Mouse (Mus musculus): ENCODE measurements around the gene Arid3b.

The Arid3b gene

DNA sequence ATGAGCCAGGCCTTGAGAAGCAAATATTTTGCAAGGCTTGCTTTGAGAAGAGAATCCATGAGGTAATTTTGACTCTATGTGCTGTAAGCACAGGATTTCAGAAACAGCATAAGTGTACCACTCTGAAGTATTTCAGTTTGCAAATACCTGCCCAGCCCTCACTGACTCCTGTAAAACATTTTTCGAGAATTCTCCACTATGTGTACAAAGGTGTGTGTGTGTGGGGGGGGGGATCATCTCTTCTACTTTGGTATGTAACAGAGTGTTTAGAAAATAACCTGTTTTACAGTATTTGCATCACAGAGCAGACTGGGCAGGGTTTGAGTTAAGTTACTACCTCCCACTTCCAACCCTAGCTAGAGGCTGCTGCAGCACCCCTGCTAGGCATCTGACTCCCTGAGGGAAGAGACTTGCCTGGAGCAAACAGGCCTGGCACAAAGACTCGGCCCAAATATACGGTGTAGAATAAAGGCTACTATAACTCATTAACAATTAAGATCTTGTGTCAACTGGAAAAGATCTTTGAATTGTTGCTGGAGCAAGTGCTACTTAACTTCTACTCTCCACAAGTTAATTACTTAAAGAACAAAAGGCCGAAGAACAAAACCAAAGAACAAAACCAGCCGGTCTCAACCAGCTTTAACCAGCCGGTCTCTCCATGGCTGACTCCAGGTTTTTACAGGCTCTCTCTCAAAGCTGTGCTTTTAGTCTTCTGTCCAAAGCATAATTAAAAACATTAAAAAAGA is 6.6 kb downstream of the Arid3b start:
- DNase-seq (ENCODE audit: low read depth), result no peak

DNA sequence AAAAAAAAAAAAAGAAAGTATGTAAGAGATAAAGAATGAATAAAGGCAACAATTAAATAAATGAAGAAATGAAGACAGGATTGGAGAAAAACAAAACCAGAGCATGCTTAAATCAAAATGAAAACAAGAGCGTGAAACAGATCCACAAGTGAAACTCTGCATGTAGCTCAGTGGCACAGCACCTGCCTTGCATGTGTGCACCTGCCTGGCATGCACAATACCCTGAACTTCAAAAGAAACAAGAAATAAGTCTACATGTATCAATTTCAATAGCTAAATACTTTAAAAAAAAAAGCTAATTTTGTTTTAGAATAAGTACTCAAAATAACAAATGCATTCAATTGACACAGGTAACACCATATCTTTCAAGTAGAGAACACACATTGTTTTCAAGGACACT is 13.2 kb downstream of the Arid3b start:
- no peak for DNase-seq (ENCODE audit: low read depth)

DNA sequence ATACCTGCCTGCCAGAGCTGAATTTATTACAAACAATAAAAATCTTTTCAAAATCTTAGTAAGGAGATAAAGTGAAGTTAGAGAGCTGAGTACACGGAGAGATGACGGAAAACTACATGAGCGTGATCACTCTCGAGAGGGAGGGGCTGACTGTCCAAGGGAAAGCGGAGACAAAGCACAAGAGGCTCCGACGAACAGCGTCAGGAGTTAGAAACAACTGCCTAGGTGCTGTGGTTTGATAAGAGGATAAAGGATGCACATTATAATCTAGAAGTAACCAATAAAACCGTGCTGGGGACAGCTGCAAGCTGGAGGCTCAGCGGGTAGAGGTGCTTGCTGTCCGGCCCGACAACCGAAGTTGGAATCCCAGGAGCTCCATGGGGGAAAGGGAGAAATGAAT is 13.8 kb downstream of the Arid3b start:
- no peak for DNase-seq (ENCODE audit: low read depth)

DNA sequence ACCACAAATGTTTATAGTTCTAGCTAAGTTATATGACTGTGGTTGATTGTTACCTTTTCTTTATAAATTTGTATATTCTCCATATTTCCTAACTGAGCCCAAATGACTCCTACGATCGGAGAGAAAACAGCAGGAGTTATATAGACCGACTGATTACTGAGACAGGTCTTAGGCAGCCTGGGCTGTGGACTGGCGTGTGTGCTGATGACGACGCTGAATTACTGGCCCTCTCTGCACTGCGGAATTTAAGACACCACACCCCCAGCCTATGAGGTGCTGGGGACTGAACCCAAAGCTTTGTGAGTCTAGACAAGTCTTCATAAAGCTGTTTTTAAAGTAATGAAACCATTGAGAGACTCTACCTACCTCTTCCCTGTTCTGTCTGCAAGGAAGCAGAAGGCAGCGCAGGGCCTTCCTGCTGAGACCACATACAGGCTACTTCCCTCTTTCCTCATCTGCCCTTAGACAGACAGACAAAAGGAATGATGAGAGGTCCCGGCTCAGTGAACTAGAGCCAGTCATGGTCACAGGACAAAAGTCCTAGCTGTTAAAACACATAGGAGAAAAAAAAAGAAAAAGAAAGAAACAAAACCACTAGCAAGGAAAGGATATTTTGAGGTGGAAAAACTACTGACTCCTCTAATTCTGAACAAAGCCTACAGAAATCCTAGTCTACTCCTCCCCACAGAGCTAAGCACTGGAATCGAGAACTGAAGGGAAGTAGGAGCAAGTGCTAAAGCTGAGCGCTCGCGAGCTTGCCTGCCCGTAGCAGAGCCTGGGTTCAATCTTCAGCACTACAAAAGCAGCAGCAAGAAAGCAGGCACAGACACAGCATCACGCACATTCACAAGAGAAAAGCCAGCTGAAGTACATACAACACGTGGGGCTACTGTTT is 16.2 kb downstream of the Arid3b start:
- no peak for DNase-seq (ENCODE audit: low read depth)

DNA sequence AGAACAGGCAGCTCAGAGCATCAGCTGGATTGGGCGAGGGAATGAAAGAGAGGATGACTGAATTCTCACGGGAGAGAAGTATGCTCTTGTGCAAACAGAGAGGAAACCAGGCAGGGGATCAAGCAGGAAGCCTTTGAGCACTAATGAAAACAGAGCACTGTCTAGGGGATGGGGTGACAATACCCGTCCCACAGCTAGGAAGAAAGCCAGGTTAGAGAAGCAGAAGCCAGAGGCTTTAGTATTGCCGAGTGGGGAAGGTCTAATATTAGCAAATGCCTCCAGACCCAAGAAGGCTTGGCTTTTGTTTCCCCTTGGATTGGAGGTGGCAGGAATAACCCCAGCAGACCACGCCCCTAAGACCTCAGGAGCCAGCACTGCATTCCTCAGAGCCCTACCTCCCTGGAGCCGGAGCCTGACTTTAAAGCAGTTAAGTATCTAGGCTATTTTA is 19.3 kb downstream of the Arid3b start:
- DNase-seq (ENCODE audit: low read depth), result no peak

DNA sequence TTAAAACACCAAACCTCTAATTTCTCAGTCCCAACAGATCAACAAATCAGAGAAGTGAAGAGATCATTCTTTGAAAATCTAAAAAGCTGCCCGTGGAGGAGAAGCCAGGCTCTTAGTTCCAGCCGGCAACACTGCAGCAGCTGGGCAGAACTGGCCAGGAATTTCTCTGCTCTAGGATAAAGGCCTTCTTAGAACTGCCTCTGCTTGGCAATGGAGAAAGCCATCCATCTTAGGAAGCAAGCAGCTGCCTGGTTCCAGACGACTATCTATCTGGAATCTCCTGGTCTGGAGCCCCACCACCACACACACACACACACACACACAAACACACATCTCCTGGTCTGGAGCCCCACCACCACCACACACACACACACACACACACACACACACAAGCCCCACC is 21.7 kb downstream of the Arid3b start:
- no peak for DNase-seq (ENCODE audit: low read depth)

DNA sequence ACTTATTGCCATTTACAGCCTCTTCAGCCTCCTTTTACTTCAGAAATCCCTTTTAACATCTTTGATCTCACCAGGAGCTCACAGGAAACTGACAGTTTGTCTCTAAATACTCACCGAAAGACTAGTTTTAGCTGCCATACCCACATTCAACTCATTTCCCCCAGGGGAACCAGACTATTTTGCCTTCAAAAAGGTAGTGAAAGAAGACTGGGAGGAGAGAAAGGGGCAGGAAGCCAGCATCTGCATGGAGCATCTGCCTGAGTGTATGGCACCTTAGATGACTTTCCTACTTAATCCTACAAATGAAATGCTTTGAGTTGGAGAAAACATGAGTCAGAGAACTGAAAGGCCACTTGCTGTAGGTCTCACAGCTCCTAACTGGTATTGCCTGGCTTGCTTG is 22.6 kb downstream of the Arid3b start:
- DNase-seq (ENCODE audit: low read depth), result no peak

DNA sequence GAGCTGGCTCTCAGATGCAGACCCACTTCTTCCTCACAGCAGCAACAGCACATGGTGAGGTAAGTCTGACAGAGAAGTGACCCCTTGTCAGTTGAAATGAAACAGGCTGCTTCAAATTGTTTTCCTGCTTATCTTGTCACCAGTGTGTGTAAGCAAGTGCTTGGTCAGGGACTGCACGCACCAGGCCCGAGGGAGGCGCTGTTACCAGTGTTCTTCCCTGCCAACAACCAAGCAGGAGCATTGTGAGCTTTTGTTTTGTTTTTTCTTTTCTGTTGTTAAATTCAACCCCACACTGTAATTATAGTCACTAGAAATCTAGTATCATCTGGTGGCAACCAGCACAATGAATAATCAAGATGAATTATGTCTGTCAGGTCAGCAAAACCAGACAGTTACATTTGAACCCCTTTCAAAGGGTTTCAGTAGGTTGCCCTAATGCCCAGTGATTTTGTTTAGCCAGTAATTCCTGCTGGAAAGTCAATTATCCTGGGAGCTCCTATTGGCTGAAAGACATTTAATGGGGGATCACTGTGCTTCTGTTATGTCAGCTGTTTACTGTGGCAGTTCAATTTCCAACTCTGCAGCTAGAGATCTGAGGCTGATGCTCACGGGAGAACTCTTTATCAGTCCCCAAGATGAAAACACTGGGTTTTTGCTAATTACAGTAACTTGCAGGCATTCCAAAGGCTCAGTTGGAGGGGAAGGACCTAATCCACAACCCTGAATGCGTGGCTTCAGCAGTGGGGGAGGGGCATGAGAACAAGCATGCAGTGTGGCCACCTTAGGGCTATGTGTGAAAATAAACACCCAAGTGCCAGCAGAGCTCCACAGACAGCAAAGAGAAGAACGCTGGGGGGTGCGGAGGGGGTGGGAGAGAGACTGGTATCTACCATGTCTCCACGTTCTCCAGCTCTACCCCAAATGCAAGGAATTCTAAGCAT is 24.5 kb downstream of the Arid3b start:
- no peak for DNase-seq (ENCODE audit: low read depth)

DNA sequence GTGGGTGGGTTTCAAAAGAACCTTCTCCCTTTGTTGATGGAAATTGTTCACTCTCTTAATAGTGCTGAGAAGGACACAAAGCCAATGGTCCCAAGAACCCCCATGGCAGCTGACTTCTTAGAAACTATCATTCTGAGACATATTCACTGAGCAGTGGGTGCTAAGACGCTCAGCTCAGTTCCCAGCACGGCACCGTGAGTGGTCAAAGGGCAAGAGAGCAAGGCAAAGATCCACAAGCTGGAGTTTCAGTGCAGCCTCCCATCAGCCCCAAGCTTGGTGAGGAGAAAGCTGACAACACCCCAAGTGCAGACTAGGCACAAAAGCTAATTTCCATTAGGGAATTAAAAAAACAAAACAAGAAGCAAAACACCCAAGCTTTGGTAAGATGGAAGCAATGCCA is 25.9 kb downstream of the Arid3b start:
- no peak for DNase-seq (ENCODE audit: low read depth)

DNA sequence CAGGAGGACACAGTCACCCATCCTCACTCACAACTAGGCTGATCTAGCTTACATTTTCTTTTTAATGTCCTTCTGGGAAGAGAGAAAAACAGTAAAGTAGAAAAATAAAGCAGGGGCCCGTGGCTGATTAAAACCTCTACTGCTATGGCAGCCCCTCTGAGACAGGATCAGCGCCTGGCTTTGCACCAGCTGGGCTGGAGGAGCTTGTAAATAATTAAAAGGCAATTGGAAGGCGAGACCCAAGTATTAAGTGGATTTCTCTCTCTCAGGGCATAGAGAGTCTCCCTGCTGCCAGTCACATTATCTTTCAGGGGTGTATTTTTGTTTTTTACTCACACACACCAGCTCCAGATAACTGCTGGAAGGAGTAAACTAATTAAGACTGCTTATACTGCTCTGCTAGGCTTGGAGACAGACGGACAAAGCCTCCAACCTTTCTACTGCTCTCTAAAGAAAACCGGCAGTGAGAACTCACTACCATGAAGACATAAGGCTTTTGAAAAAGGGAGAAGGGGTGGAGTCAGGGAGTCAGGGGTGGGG is 27.8 kb downstream of the Arid3b start:
- no peak for DNase-seq (ENCODE audit: low read depth)

DNA sequence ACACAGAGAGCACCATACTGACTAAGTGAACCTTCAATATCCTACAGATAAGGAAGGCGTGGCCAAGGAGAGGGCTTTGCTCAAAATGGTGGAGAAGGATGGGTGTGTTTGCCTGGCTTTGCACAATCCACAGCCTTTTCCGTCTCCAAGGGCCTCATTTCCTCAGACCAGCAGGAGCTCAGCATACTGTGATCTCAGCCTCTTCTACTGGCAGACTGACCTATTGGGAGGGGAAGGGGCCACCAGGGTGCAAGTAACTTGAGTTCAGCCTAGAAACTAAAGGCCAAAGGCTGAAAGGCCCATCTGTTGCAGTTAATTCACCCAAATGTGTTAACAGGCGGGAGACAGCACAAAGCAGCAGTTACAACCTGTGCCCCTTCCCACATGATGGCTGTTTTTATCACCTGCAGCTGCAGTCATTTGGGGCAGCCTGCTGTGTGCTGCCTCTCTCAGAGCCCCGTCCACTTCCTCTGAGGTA is 29.4 kb downstream of the Arid3b start:
- no peak for DNase-seq (ENCODE audit: low read depth)

DNA sequence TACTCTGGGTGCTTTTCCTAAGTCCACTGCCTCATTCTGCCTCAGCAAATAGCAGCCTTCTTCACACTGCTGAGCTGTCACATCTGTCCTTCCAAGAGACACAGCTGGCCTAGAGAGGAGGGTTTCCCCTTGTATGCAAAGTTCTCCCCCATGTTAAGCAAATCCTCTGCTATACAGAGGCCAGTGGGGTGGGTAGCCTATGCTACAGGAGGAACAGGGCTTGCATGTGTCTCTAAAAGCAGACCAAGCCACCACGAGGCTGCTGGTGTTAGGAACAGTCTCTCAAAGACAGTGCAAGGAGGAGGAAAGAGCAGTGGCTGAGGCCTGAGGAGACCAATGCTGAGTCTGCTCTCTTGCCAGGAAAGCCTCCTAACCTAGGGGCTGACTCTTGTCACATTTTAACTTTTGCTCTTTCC is 30.5 kb downstream of the Arid3b start:
- no peak for DNase-seq (ENCODE audit: low read depth)

DNA sequence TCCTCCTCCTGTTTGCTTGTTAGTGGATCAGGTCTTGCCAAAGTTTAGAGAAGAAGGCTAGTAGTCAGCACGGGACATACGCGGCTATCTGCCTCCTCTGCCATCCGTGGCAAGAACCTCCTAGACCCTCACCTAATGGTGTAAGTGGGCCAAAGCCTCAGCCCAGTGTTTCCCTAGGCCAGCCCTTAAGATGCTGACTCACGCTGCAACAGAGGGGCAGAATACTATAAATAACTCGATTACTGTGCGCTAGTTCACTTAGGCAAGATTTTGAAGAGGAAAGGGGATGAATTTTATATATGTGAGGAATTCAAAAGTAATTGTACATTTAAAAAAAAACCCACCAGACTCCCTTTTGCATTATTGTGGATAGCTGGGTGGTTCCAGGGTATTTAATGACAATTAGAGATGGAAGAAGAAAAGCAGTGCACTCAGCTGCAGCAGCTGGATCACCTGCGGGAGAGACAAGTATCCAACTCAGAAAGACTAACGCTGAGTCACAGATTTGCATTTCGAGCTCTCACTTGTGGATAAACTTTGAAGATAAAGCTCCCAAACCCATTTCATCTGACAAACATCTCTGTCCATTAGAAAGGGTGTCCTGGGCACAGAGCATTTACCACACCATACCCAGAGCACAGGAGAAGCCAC is 31.4 kb downstream of the Arid3b start:
- DNase-seq (ENCODE audit: low read depth), result peak; percentile 59

DNA sequence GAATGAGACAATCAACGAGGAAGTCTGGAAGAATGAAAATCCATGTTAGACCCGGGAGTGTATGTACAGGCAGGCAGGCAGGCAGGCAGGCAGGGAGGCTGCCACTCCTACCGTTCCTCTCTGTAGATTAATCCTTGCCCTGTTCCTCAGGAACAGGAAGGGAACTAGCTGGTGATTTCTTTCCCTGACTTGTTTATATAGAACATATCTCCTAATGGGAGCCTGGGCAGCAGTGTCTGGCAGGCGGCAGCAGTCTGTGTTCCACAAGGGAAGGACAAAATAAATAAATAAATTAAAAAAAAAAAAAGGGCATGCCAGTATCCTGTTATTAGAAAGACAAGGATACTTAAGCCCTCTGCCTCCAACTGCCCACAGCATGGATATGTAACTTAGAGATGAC is 32.8 kb downstream of the Arid3b start:
- no peak for DNase-seq (ENCODE audit: low read depth)

DNA sequence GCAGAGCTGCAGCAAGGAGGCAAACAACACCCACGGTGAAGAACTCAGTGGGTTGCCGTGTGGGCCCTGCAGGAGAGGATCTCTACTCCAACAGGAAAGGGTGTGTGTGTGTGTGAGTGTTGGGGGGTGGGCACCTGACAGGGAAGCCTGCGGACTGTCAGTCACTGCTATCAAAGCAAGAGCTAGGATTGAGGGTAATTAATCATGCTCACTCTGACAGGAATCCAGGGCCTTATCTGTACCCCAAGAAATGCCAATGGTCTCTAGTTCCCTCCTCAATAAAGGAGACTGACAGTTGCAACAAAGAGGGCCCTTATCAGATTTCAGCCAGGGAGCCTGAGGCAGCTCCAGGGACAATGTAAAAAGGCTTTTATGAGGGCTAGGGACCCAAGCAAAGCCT is 33.5 kb downstream of the Arid3b start:
- no peak for DNase-seq (ENCODE audit: low read depth)

DNA sequence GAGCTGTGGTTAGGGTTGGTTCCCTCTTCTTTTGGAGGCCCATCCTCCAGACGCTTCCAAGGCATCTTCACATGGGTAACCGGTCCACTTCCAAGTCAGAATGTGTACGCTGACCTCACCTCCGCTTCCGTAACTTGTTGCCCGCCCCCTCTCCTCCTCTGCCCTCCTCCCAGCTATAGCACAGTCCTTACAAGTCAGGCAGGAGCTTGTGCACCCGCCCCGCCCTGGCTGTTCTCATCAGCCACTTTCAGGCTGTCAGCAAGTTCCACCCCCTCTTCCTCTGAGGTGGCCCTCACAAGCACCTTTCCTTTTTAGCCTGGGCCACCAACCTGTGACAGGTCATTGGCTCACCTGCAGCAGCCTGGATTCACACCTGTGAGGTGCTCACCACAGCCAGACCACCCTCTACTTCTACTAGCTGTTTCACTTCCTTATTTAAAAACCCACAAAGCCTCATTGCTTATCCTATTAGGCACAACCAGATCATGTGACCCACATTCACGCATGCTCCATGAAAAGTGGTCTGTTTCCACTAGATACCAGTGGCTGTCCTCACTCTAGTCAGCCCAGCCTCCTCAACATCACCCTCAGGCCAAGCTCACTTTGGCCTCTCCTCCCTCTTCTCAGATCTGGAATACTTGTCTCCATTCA is 36.1 kb downstream of the Arid3b start:
- no peak for DNase-seq (ENCODE audit: low read depth)

DNA sequence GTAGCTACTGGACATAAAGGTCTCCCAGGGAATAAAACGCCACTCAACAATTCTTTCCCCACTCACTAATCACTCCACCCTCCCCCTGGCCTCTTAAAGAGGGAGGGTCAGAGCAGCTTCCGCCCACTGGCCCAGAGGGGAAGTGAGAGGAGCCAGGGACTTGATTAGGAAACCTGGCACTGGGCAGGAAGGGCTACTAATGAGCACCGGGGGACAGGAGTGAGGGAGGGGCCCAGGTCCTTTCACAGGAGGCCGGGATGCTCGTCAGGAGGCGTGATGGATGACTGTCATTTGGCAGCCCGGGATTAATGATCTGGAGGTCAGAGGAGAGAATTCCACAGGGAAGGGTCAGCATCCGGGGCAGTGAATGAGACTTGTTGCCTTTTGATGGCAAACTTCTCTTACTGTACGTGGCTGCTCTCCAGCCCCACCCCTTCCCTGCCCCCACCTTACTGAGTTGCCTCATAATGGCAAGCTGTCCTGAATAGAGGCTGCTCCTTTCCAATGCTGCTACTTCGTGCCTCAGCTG is 37.8 kb downstream of the Arid3b start:
- DNase-seq (ENCODE audit: low read depth), result peak; percentile 5

DNA sequence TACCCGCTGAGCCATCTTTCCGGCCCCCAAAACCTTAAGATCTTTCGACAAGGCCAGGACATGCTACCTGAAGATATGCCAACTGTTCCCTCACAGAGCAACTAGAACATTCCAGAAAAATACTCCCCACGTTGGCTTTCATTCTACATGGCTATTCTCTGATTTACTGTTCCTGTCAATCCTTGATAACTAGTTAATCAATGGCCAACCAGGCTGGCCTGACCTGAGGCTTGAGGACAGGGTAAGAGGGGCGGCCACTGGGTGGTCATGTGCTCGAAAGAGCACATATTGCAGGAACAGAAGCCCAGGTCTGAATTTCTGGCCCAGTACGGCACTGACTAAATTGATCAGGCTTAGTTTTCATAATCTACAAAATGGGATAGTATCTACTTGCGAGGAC is 39.1 kb downstream of the Arid3b start:
- DNase-seq (ENCODE audit: low read depth), result no peak

DNA sequence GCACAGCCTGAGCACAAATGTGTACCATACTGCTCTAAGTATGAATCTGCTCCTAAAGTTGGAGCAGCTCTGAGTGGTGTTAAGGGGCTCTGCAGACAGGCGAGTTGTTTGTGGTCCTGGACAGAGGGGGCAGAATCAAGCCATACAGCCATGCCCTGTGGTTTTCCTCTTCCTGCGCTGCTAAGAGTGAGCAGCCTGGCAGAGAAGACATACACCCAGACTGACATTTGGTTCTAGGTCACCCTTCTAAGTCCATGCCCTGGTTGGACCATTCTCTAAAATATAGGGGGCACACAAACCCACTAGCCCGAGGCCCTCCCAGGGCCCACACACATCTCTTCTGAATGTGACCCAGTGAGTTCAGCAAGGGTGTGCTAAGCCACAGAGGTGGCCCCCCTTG is 46.9 kb downstream of the Arid3b start:
- DNase-seq (ENCODE audit: low read depth), result no peak

DNA sequence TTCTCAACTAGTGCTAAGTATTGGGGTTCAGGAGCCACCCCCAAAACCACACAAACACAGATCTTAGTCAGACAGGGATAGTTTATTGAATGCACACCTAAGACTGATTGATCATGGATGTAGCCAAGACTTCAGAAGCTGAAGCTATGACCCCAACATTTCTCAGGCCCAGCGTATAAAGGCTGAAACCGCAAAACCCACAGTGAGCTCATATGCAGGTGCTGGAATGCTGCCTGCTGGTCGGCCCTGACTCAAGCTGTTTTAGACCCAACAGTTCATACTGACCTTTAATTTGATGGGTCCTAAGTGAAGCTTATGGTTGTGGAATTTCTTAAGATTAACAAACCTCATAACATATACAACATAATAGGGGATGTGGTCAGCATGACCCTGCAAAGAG is 53.9 kb downstream of the Arid3b start:
- DNase-seq (ENCODE audit: low read depth), result no peak

DNA sequence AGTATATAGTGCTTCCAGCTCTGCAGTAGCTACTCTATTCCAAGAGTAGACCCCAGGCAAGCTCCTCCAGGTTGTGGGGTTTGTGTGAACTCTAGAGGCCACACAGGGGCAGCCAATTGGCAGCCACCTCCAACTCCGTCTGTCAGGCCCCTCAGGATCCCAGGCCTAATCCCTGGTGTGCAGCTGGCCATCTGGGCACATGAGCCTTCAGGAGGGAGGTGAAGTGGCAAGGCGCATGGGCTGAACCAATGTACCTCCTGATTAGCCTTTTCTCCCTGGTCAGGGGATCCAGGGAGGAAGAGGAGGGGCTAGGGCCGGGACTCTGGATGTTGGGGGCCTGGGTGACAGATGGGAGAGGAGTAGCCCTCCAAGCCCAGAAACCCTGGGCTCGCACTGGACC is 60.9 kb downstream of the Arid3b start:
- DNase-seq (ENCODE audit: low read depth), result no peak
